Mouse (Mus musculus): ENCODE results near the gene Vwa2. TPM values are rescaled to one million over a fixed set of nuclear protein-coding genes. Genes with fewer than 3 reads are reported as not detected.

The Vwa2 gene
- polyA plus RNA-seq, 1 experiment from 2014 or later = 1.1 TPM

DNA sequence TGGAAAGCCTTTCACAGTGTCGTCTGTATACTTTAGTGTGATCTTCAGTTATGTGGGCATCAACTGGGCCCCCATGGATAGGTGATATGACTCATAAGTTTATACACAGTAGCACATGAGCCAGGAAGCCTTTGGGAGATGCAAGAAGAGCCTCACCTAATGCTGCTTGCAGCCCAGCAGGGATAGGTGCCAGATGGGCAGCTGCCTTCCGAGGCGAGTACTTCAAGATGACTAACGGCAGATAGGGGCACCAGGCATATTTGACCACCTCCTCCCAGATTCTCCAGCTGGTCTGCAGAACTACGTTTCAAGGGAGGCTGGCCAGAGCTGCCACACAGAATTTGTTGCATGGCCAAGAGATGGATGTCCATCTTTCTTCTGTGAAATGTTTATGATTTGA, 19.3 kb downstream of the Vwa2 start:
- Histone ChIP-seq H3K4me3 (ENCODE audit: low read depth, low read length) (no peak overlapping the region), H3K36me3 (ENCODE audit: control insufficient read depth, insufficient read depth, low read length) (no peaks in the 10 kb centered on the region), H3K9ac (ENCODE audit: low read length) (no peak overlapping the region), H3K4me2 (ENCODE audit: low read depth, low read length, severe bottlenecking) (no peak overlapping the region), H3K27me3 (ENCODE audit: control insufficient read depth, insufficient read depth, low read length) (no peaks in the 10 kb centered on the region), H3K27ac (ENCODE audit: low read depth, low read length) (no peak overlapping the region), H3K4me1 (replicated peaks; ENCODE audit: control insufficient read depth, insufficient read depth, low read length) (no peaks in the 10 kb centered on the region), H3K9me3 (ENCODE audit: control insufficient read depth, low read length) (no peaks in the 10 kb centered on the region)
- DNase-seq (ENCODE audit: low spot score) (no peak), ATAC-seq (replicated peaks; ENCODE audit: low FRiP score) (no peak)
- WGBS = 90% methylated on average over 5 of the region's 5 CpGs

GRCm38 (mm10) chr19:56897654-56898053, 23.6 kb downstream of the Vwa2 start:
- no peak for DNase-seq (ENCODE audit: low spot score)
- ATAC-seq (replicated peaks; ENCODE audit: low FRiP score) = no peak
- Histone ChIP-seq H3K4me2 (ENCODE audit: low read depth, low read length, severe bottlenecking) (no peak overlapping the region), H3K9me3 (ENCODE audit: control insufficient read depth, low read length) (no peaks in the 10 kb centered on the region), H3K4me1 (replicated peaks; ENCODE audit: control insufficient read depth, insufficient read depth, low read length) (no peaks in the 10 kb centered on the region), H3K9ac (ENCODE audit: low read length) (no peak overlapping the region), H3K27ac (ENCODE audit: low read depth, low read length) (no peak overlapping the region), H3K36me3 (ENCODE audit: control insufficient read depth, insufficient read depth, low read length) (no peaks in the 10 kb centered on the region), H3K4me3 (ENCODE audit: low read depth, low read length) (no peak overlapping the region), H3K27me3 (ENCODE audit: control insufficient read depth, insufficient read depth, low read length) (no peaks in the 10 kb centered on the region)
- WGBS = 87% methylated on average over 16 of the region's 16 CpGs

DNA sequence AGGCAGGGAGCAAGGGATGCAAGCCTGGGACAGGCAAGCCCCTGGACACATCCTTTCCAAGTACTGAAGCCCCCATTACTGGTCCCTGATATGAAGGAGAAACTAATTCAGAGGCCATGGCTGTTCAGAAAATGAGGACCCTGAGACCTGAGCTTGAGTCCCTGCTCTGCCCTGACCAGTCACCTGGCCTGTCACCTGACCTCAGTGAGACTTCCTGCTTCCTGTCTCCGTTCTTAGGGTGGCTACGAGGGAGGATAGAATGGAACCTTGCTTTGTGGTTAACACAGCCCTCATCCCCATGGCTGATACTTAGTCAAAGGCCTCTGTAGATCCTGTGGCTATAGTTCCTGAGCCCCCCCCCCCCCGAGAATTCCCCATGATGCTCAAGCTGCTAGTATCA, 30.0 kb downstream of the Vwa2 start:
- ATAC-seq (replicated peaks; ENCODE audit: low FRiP score) (no peak), DNase-seq (ENCODE audit: low spot score) (no peak)
- Histone ChIP-seq H3K36me3 (ENCODE audit: control insufficient read depth, insufficient read depth, low read length) (no peaks in the 10 kb centered on the region), H3K9ac (ENCODE audit: low read length) (no peak overlapping the region), H3K4me1 (replicated peaks; ENCODE audit: control insufficient read depth, insufficient read depth, low read length) (no peaks in the 10 kb centered on the region), H3K9me3 (ENCODE audit: control insufficient read depth, low read length) (no peaks in the 10 kb centered on the region), H3K4me2 (ENCODE audit: low read depth, low read length, severe bottlenecking) (no peak overlapping the region), H3K4me3 (ENCODE audit: low read depth, low read length) (no peak overlapping the region), H3K27ac (ENCODE audit: low read depth, low read length) (no peak overlapping the region), H3K27me3 (ENCODE audit: control insufficient read depth, insufficient read depth, low read length) (no peaks in the 10 kb centered on the region)
- 82% methylated on average over 3 of the region's 3 CpGs for WGBS

GRCm38 (mm10) chr19:56905395-56905794, 31.3 kb downstream of the Vwa2 start:
- Histone ChIP-seq H3K36me3 (ENCODE audit: control insufficient read depth, insufficient read depth, low read length) (no peaks in the 10 kb centered on the region), H3K4me2 (ENCODE audit: low read depth, low read length, severe bottlenecking) (no peak overlapping the region), H3K4me3 (ENCODE audit: low read depth, low read length) (no peak overlapping the region), H3K27ac (ENCODE audit: low read depth, low read length) (no peak overlapping the region), H3K27me3 (ENCODE audit: control insufficient read depth, insufficient read depth, low read length) (no peaks in the 10 kb centered on the region), H3K4me1 (replicated peaks; ENCODE audit: control insufficient read depth, insufficient read depth, low read length) (no peaks in the 10 kb centered on the region), H3K9me3 (ENCODE audit: control insufficient read depth, low read length) (no peaks in the 10 kb centered on the region), H3K9ac (ENCODE audit: low read length) (no peak overlapping the region)
- DNase-seq (ENCODE audit: low spot score) (no peak), ATAC-seq (replicated peaks; ENCODE audit: low FRiP score) (no peak)
- 86% methylated on average over 7 of the region's 7 CpGs for WGBS

DNA sequence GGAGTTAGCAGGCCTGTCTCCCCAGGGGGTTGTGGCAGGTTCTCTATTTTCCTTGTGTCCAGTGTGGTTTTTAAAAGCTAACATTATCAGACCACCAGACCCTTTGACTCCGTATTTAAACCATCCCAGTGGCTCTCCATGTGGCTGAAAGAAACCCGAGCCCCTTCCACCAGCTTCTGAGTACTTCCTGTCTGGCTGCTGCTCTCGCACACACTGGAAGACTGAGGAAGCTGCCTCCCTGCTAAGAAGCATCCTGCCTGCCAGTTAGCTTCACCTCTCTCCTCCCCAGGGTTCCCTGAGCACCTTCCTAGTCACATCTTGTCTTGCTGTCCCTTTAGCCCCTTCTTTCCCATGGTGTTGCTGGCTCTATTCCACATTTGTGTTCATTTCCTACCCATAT, 33.8 kb downstream of the Vwa2 start:
- Histone ChIP-seq H3K36me3 (ENCODE audit: control insufficient read depth, insufficient read depth, low read length) (no peaks in the 10 kb centered on the region), H3K9me3 (ENCODE audit: control insufficient read depth, low read length) (no peaks in the 10 kb centered on the region), H3K9ac (ENCODE audit: low read length) (no peak overlapping the region), H3K4me3 (ENCODE audit: low read depth, low read length) (no peak overlapping the region), H3K27me3 (ENCODE audit: control insufficient read depth, insufficient read depth, low read length) (no peaks in the 10 kb centered on the region), H3K27ac (ENCODE audit: low read depth, low read length) (no peak overlapping the region), H3K4me2 (ENCODE audit: low read depth, low read length, severe bottlenecking) (no peak overlapping the region), H3K4me1 (replicated peaks; ENCODE audit: control insufficient read depth, insufficient read depth, low read length) (no peaks in the 10 kb centered on the region)
- WGBS = 52% methylated on average over 3 of the region's 3 CpGs
- DNase-seq (ENCODE audit: low spot score) = no peak
- ATAC-seq (replicated peaks; ENCODE audit: low FRiP score) = no peak

GRCm38 (mm10) chr19:56908472-56909270, 34.6 kb downstream of the Vwa2 start:
- no peak for ATAC-seq (replicated peaks; ENCODE audit: low FRiP score)
- no peak overlapping the region for H3K4me3 ChIP-seq (ENCODE audit: low read depth, low read length)
- H3K9me3 ChIP-seq (ENCODE audit: control insufficient read depth, low read length) = no peaks in the 10 kb centered on the region
- no peak overlapping the region for H3K9ac ChIP-seq (ENCODE audit: low read length)
- H3K4me1 ChIP-seq (replicated peaks; ENCODE audit: control insufficient read depth, insufficient read depth, low read length) = no peaks in the 10 kb centered on the region
- no peaks in the 10 kb centered on the region for H3K36me3 ChIP-seq (ENCODE audit: control insufficient read depth, insufficient read depth, low read length)
- H3K27me3 ChIP-seq (ENCODE audit: control insufficient read depth, insufficient read depth, low read length) = no peaks in the 10 kb centered on the region
- DNase-seq (ENCODE audit: low spot score) = peak; percentile 74
- H3K27ac ChIP-seq (ENCODE audit: low read depth, low read length) = no peak overlapping the region
- WGBS = 75% methylated on average over 17 of the region's 17 CpGs
- H3K4me2 ChIP-seq (ENCODE audit: low read depth, low read length, severe bottlenecking) = no peak overlapping the region

- no peak overlapping the region for H3K27ac ChIP-seq (ENCODE audit: low read depth, low read length)
- WGBS = 59% methylated on average over 11 of the region's 11 CpGs
- no peak for DNase-seq (ENCODE audit: low spot score)
Observed at GRCm38 (mm10) chr19:56910561-56910960, 36.5 kb downstream of the Vwa2 start.

DNA sequence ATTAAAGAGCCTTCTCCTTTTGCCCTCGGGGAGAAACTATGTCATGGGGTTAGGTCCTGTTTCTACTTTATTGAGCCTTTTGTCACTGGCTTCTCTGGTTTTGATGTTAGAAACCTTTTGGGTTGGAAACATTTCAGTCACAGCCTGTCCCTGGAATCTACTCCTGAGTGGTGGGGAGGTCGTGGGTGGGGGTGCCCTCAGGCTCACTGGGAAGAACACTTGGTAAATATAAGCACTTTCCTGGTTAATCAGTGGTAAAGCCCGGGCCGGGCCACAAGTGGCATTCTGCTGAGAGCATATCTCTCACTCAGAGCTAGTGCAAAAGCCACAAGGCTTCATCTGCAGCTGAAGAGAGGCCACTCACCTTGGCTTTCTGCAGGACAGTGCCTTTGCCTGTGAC, 39.7 kb downstream of the Vwa2 start:
- Histone ChIP-seq H3K4me1 (replicated peaks; ENCODE audit: control insufficient read depth, insufficient read depth, low read length) (no peaks in the 10 kb centered on the region), H3K4me2 (ENCODE audit: low read depth, low read length, severe bottlenecking) (no peak overlapping the region), H3K9ac (ENCODE audit: low read length) (no peak overlapping the region), H3K27ac (ENCODE audit: low read depth, low read length) (no peak overlapping the region), H3K27me3 (ENCODE audit: control insufficient read depth, insufficient read depth, low read length) (no peaks in the 10 kb centered on the region), H3K4me3 (ENCODE audit: low read depth, low read length) (no peak overlapping the region), H3K36me3 (ENCODE audit: control insufficient read depth, insufficient read depth, low read length) (no peaks in the 10 kb centered on the region), H3K9me3 (ENCODE audit: control insufficient read depth, low read length) (no peaks in the 10 kb centered on the region)
- no peak for DNase-seq (ENCODE audit: low spot score)
- ATAC-seq (replicated peaks; ENCODE audit: low FRiP score) = no peak
- WGBS = 90% methylated on average over 4 of the region's 4 CpGs

More at GRCm38 (mm10) chr19:56910561-56910960, 36.5 kb downstream of the Vwa2 start:
- Histone ChIP-seq H3K4me1 (replicated peaks; ENCODE audit: control insufficient read depth, insufficient read depth, low read length) (no peaks in the 10 kb centered on the region), H3K4me3 (ENCODE audit: low read depth, low read length) (no peak overlapping the region), H3K9me3 (ENCODE audit: control insufficient read depth, low read length) (no peaks in the 10 kb centered on the region), H3K4me2 (ENCODE audit: low read depth, low read length, severe bottlenecking) (no peak overlapping the region), H3K9ac (ENCODE audit: low read length) (no peak overlapping the region), H3K27me3 (ENCODE audit: control insufficient read depth, insufficient read depth, low read length) (no peaks in the 10 kb centered on the region), H3K36me3 (ENCODE audit: control insufficient read depth, insufficient read depth, low read length) (no peaks in the 10 kb centered on the region)
- no peak for ATAC-seq (replicated peaks; ENCODE audit: low FRiP score)

- WGBS = 98% methylated on average over 3 of the region's 3 CpGs
- Histone ChIP-seq H3K4me2 (ENCODE audit: low read depth, low read length, severe bottlenecking) (no peak overlapping the region), H3K27ac (ENCODE audit: low read depth, low read length) (no peak overlapping the region), H3K4me1 (replicated peaks; ENCODE audit: control insufficient read depth, insufficient read depth, low read length) (no peaks in the 10 kb centered on the region), H3K27me3 (ENCODE audit: control insufficient read depth, insufficient read depth, low read length) (no peaks in the 10 kb centered on the region), H3K9me3 (ENCODE audit: control insufficient read depth, low read length) (no peaks in the 10 kb centered on the region), H3K9ac (ENCODE audit: low read length) (no peak overlapping the region), H3K36me3 (ENCODE audit: control insufficient read depth, insufficient read depth, low read length) (no peaks in the 10 kb centered on the region), H3K4me3 (ENCODE audit: low read depth, low read length) (no peak overlapping the region)
- no peak for DNase-seq (ENCODE audit: low spot score)
- ATAC-seq (replicated peaks; ENCODE audit: low FRiP score) = no peak
Observed at GRCm38 (mm10) chr19:56914658-56915057, 40.6 kb downstream of the Vwa2 start.

All from forebrain, embryonic 11.5 days (tissue).